Mouse (Mus musculus) embryonic facial prominence, embryonic 15.5 days (tissue): ENCODE data around the gene Hmcn1. TPM values are rescaled to one million over a fixed set of nuclear protein-coding genes. Genes with fewer than 3 reads are reported as not detected.

Experiments
- ATAC-seq: fragments of 200-750 bp; cut with Nextera tagmentation; 2 replicates; pipeline ENCODE4 v1.8.0; 2017; ENCODE audit warnings: low read depth, moderate TSS enrichment; ENCODE audit not compliant: insufficient number of reproducible peaks, low FRiP score, low TSS enrichment
- H3K27ac ChIP-seq: fragments of 300-500 bp; sonication (generic); replicated peaks from 2 replicates; pipeline ENCODE4 v1.5.1; 2015; ENCODE audit warnings: mild to moderate bottlenecking, inconsistent platforms
- H3K27me3 ChIP-seq: fragments of 300-500 bp; sonication (generic); 2 replicates; pipeline ENCODE4 v1.6.1; 2015; ENCODE audit warnings: inconsistent platforms
- H3K36me3 ChIP-seq: fragments of 300-500 bp; sonication (generic); 2 replicates; pipeline ENCODE4 v1.6.1; 2015; ENCODE audit warnings: mild to moderate bottlenecking, inconsistent platforms
- H3K4me1 ChIP-seq: fragments of 300-500 bp; sonication (generic); 2 replicates; pipeline ENCODE4 v1.6.1; 2015; ENCODE audit warnings: inconsistent platforms
- H3K4me2 ChIP-seq: fragments of 300-500 bp; sonication (generic); replicated peaks from 2 replicates; pipeline ENCODE4 v1.6.1; 2015; ENCODE audit warnings: mild to moderate bottlenecking, inconsistent platforms
- H3K4me3 ChIP-seq: fragments of 300-500 bp; sonication (generic); replicated peaks from 2 replicates; pipeline ENCODE4 v1.5.1; 2015; ENCODE audit warnings: mild to moderate bottlenecking, inconsistent platforms
- H3K9ac ChIP-seq: fragments of 300-500 bp; sonication (generic); 2 replicates; pipeline ENCODE4 v1.6.1; 2015; ENCODE audit warnings: inconsistent platforms
- H3K9me3 ChIP-seq: fragments of 300-500 bp; sonication (generic); replicated peaks from 2 replicates; pipeline ENCODE4 v1.6.1; 2016; ENCODE audit warnings: inconsistent platforms
- WGBS: fragments of 180-500 bp; shearing (Covaris S2); methylation state at CpG from one replicate; pipeline ENCODE4 v1.1.7; 2015; 5-methylcytosine and 5-hydroxymethylcytosine counted together
- polyA plus RNA-seq: library from polyadenylated mRNA; unstranded; fragments of >200 nt; fragmentation: Nextera tagmentation; extraction: Ambion mirVana; gene quantifications from 2 replicates; pipeline ENCODE4 v1.2.1, GENCODE M21; 2015

Hmcn1 gene
- polyA plus RNA-seq, 1 experiment from 2014 or later: 26.4 TPM

GRCm38 (mm10) chr1:150570562-150571156 lies 422.6 kb downstream of the Hmcn1 start:
- Histone ChIP-seq H3K4me1 (no peaks in the 10 kb centered on the region), H3K9me3 (no peaks in the 10 kb centered on the region), H3K27me3 (no peaks in the 10 kb centered on the region), H3K36me3 (no peaks in the 10 kb centered on the region), H3K9ac (no peak overlapping the region), H3K4me3 (no peak overlapping the region), H3K4me2 (no peak overlapping the region), H3K27ac (peak overlapping the region; percentile 77)
- no peak; the same call in 1 of the 2 replicates for ATAC-seq
- WGBS: 15% methylated on average over 4 of the region's 4 CpGs

GRCm38 (mm10) chr1:150569820-150570543 lies 423.3 kb downstream of the Hmcn1 start:
- Histone ChIP-seq H3K9me3 (no peaks in the 10 kb centered on the region), H3K4me1 (no peaks in the 10 kb centered on the region), H3K27ac (peak overlapping the region; percentile 66), H3K27me3 (no peaks in the 10 kb centered on the region), H3K9ac (no peak overlapping the region), H3K36me3 (peaks cover 3% of the 10 kb centered on the region; the same call in 1 of the 2 replicates), H3K4me2 (no peak overlapping the region), H3K4me3 (no peak overlapping the region)
- WGBS: 57% methylated on average over 5 of the region's 5 CpGs
- no peak for ATAC-seq

- no peaks in the 10 kb centered on the region for H3K4me1 ChIP-seq
- no peaks in the 10 kb centered on the region for H3K9me3 ChIP-seq
- no peaks in the 10 kb centered on the region for H3K27me3 ChIP-seq
- H3K27ac ChIP-seq: no peak overlapping the region
- peaks cover 21% of the 10 kb centered on the region for H3K36me3 ChIP-seq
- 60% methylated on average over 4 of the region's 4 CpGs for WGBS
- no peak overlapping the region for H3K4me2 ChIP-seq
- no peak overlapping the region for H3K4me3 ChIP-seq
- ATAC-seq: no peak
- H3K9ac ChIP-seq: no peak overlapping the region
Measured at GRCm38 (mm10) chr1:150566287-150566686, 426.9 kb downstream of the Hmcn1 start.

- no peak for ATAC-seq
Measured at GRCm38 (mm10) chr1:150556621-150557020, 436.6 kb downstream of the Hmcn1 start.

GRCm38 (mm10) chr1:150551390-150551789 lies 441.8 kb downstream of the Hmcn1 start:
- no peak overlapping the region for H3K9ac ChIP-seq
- WGBS: 77% methylated on average over 1 of the region's 1 CpGs
- no peaks in the 10 kb centered on the region for H3K4me1 ChIP-seq
- no peak overlapping the region for H3K4me3 ChIP-seq
- 0 out of 2 replicates have a peak overlapping the region, but pooled peaks have one; percentile 11 for H3K27ac ChIP-seq
- no peaks in the 10 kb centered on the region for H3K9me3 ChIP-seq
- no peak for ATAC-seq
- no peaks in the 10 kb centered on the region for H3K36me3 ChIP-seq
- no peak overlapping the region for H3K4me2 ChIP-seq
- no peaks in the 10 kb centered on the region for H3K27me3 ChIP-seq

More at GRCm38 (mm10) chr1:150556621-150557020, 436.6 kb downstream of the Hmcn1 start:
- Histone ChIP-seq H3K4me1 (no peaks in the 10 kb centered on the region), H3K9ac (no peak overlapping the region), H3K27me3 (no peaks in the 10 kb centered on the region), H3K36me3 (peaks cover 4% of the 10 kb centered on the region; the same call in 1 of the 2 replicates), H3K27ac (no peak overlapping the region), H3K4me2 (no peak overlapping the region), H3K4me3 (no peak overlapping the region), H3K9me3 (no peaks in the 10 kb centered on the region; the same call in 1 of the 2 replicates)
- WGBS: 73% methylated on average over 3 of the region's 3 CpGs

GRCm38 (mm10) chr1:150546463-150546862 lies 446.8 kb downstream of the Hmcn1 start:
- WGBS: 33% methylated on average over 3 of the region's 3 CpGs
- H3K4me3 ChIP-seq: no peak overlapping the region
- peaks cover 8% of the 10 kb centered on the region; the same call in 1 of the 2 replicates for H3K4me1 ChIP-seq
- no peak overlapping the region for H3K9ac ChIP-seq
- no peak for ATAC-seq
- no peaks in the 10 kb centered on the region for H3K36me3 ChIP-seq
- H3K4me2 ChIP-seq: no peak overlapping the region
- H3K27ac ChIP-seq: no peak overlapping the region
- H3K27me3 ChIP-seq: no peaks in the 10 kb centered on the region
- no peaks in the 10 kb centered on the region for H3K9me3 ChIP-seq

- no peak overlapping the region for H3K4me2 ChIP-seq
- no peaks in the 10 kb centered on the region for H3K36me3 ChIP-seq
- no peaks in the 10 kb centered on the region for H3K9me3 ChIP-seq
- WGBS: 8% methylated on average over 5 of the region's 5 CpGs
- 0 out of 2 replicates have a peak, but pooled peaks have one; percentile 74 for ATAC-seq
- no peak overlapping the region for H3K27ac ChIP-seq
- H3K4me3 ChIP-seq: no peak overlapping the region
- no peaks in the 10 kb centered on the region for H3K27me3 ChIP-seq
- peaks cover 26% of the 10 kb centered on the region for H3K4me1 ChIP-seq
- H3K9ac ChIP-seq: no peak overlapping the region
Measured at GRCm38 (mm10) chr1:150540267-150540666, 453.0 kb downstream of the Hmcn1 start.

- no peaks in the 10 kb centered on the region for H3K27me3 ChIP-seq
- peak; percentile 58; the same call in 1 of the 2 replicates for ATAC-seq
- H3K9ac ChIP-seq: no peak overlapping the region
- peaks cover 22% of the 10 kb centered on the region for H3K4me1 ChIP-seq
- peak overlapping the region; percentile 51; the same call in 1 of the 2 replicates for H3K27ac ChIP-seq
- H3K4me3 ChIP-seq: no peak overlapping the region
- no peak overlapping the region for H3K4me2 ChIP-seq
- 41% methylated on average over 6 of the region's 6 CpGs for WGBS
- H3K36me3 ChIP-seq: no peaks in the 10 kb centered on the region
- no peaks in the 10 kb centered on the region for H3K9me3 ChIP-seq
Measured at GRCm38 (mm10) chr1:150537410-150538128, 455.7 kb downstream of the Hmcn1 start.

GRCm38 (mm10) chr1:150535770-150536534 lies 457.3 kb downstream of the Hmcn1 start:
- Histone ChIP-seq H3K9ac (no peak overlapping the region), H3K27me3 (no peaks in the 10 kb centered on the region), H3K4me3 (no peak overlapping the region), H3K4me2 (peak overlapping the region; percentile 28), H3K9me3 (no peaks in the 10 kb centered on the region), H3K27ac (peak overlapping the region; percentile 75), H3K36me3 (no peaks in the 10 kb centered on the region), H3K4me1 (peaks cover 22% of the 10 kb centered on the region)
- ATAC-seq: no peak
- 16% methylated on average over 16 of the region's 16 CpGs for WGBS

GRCm38 (mm10) chr1:150534587-150534986 lies 458.6 kb downstream of the Hmcn1 start:
- H3K4me3 ChIP-seq: no peak overlapping the region
- no peak overlapping the region for H3K9ac ChIP-seq
- H3K27ac ChIP-seq: no peak overlapping the region
- no peak for ATAC-seq
- H3K4me1 ChIP-seq: peaks cover 22% of the 10 kb centered on the region
- H3K27me3 ChIP-seq: no peaks in the 10 kb centered on the region
- 78% methylated on average over 8 of the region's 8 CpGs for WGBS
- H3K9me3 ChIP-seq: no peaks in the 10 kb centered on the region
- no peaks in the 10 kb centered on the region for H3K36me3 ChIP-seq
- no peak overlapping the region for H3K4me2 ChIP-seq
